Mouse (Mus musculus): ENCODE measurements around the gene Plcd3.

GRCm38 (mm10) chr11:103069731-103070130, 31.7 kb downstream of the Plcd3 start:
- no peak for TF ChIP-seq CTCF (IDR thresholded peaks at IDR 0.05)
- TF ChIP-seq EP300 (IDR thresholded peaks at IDR 0.05), result no peak
